Mouse (Mus musculus): ENCODE data around the gene Oxsr1. TPM values are rescaled to one million over a fixed set of nuclear protein-coding genes. Genes with fewer than 3 reads are reported as not detected.

Oxsr1 gene
- polyA plus RNA-seq, 1 experiment from 2014 or later = 7.9 TPM

DNA sequence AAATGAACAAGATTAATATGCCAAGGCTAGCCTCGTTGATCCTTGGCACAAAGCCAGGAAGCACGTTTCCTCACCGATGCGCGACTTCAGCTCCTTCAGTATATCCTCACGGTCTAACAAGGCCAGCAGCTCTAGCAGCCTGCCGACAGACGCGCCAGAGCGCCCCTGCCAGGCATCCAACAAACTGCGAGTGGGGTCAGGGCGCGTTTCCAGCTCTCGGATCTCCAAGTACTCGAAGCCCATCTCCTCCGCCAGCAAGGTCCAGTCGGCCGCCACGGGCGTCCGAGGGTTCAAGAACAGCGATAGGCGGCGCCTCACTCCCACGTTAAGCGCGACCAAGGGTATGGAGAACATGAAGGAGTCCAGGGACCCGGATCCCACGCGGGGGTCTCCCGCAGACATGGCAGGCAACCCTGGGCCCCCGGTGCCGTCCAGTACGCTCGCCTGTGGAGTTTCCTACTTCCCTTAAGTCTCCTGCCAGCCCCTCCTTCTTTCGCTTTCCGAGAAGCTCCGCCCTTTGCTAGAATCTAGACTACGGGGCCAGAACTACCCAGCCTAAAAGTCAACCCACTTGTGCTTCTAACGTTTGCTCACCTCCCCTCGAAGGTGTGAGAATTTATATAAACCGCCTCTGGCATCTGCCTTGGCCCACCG lies 17.5 kb upstream of the Oxsr1 start, which contains the start of gene Acaa1a:
Gene Acaa1a (plus strand): TSS at position 119 of the 654 bp plus-strand sequence.
- under 1% methylated on average over 43 of the region's 43 CpGs for WGBS
- no peaks in the 10 kb centered on the region for H3K9me3 ChIP-seq (ENCODE audit: control insufficient read depth)
- peak; percentile 11; the same call in 1 of the 2 replicates for ATAC-seq
- H3K4me2 ChIP-seq (replicated peaks; ENCODE audit: low read depth) = peak within 1 kb of the TSS; percentile 66
- peak within 1 kb of the TSS; percentile 84 for H3K27ac ChIP-seq (ENCODE audit: low read depth, low read length)
- H3K27me3 ChIP-seq (replicated peaks; ENCODE audit: control insufficient read depth, insufficient read depth, low read length) = no peaks in the 10 kb centered on the region
- H3K4me1 ChIP-seq (replicated peaks; ENCODE audit: control insufficient read depth, insufficient read depth, low read length) = peaks cover 4% of the 10 kb centered on the region
- peaks cover 32% of the 10 kb centered on the region for H3K36me3 ChIP-seq (ENCODE audit: control insufficient read depth, insufficient read depth)
- TF ChIP-seq CTCF (IDR thresholded peaks at IDR 0.05; ENCODE audit: low read depth) = peak; percentile 49
- H3K4me3 ChIP-seq (ENCODE audit: low read depth, low read length) = peak within 1 kb of the TSS; percentile 72
- H3K9ac ChIP-seq (ENCODE audit: low read depth, low read length) = peak within 1 kb of the TSS; percentile 75

DNA sequence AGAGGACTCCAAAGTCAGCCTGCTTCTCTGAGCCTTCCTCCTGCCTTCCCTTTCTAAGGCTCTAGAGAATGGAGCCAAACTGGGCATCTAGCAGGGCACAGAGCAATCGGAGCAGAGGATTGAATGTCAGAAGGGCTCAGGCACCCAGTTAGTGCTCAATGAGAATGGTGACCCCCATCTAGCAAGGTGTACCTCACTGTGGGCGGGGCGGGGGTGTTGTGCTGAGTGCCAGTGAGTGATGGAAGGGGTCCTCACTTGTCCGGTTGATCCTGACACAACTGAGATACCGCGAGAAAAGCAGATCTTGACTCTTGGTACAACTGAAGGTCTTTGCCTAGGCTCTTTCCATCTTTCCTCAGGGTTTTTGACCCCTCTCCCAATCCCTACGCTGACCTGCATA lies 16.9 kb upstream of the Oxsr1 start:
- Histone ChIP-seq H3K27me3 (replicated peaks; ENCODE audit: control insufficient read depth, insufficient read depth, low read length) (no peaks in the 10 kb centered on the region), H3K27ac (ENCODE audit: low read depth, low read length) (no peak overlapping the region), H3K9me3 (ENCODE audit: control insufficient read depth) (no peaks in the 10 kb centered on the region), H3K4me1 (replicated peaks; ENCODE audit: control insufficient read depth, insufficient read depth, low read length) (peaks cover 4% of the 10 kb centered on the region), H3K4me2 (replicated peaks; ENCODE audit: low read depth) (peak overlapping the region; percentile 66), H3K36me3 (ENCODE audit: control insufficient read depth, insufficient read depth) (peaks cover 27% of the 10 kb centered on the region), H3K9ac (ENCODE audit: low read depth, low read length) (peak overlapping the region; percentile 75), H3K4me3 (ENCODE audit: low read depth, low read length) (peak overlapping the region; percentile 72)
- TF ChIP-seq CTCF (IDR thresholded peaks at IDR 0.05; ENCODE audit: low read depth) = no peak
- ATAC-seq = no peak
- WGBS = 47% methylated on average over 7 of the region's 7 CpGs

DNA sequence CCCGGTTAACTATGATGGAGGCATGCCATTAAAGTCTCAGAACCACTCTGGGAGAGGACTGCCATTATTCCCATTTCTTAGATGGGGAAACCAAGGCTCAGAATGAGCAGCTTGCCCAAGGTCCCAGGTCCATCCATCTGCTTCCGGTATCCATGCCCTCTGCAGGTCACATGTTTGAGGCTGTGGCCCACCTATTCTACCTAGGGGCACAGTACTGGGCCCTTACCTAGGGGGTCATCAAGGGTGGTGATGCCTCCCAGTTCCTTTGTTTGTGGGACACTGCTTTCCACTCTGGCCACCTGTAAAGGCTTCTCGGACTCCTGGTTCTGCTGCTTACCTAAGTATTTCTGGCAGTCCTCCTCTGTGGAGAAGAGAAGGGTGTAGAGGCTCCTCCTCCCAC lies 16.1 kb upstream of the Oxsr1 start:
- no peaks in the 10 kb centered on the region for H3K9me3 ChIP-seq (ENCODE audit: control insufficient read depth)
- peaks cover 21% of the 10 kb centered on the region for H3K36me3 ChIP-seq (ENCODE audit: control insufficient read depth, insufficient read depth)
- H3K4me1 ChIP-seq (replicated peaks; ENCODE audit: control insufficient read depth, insufficient read depth, low read length) = peaks cover 4% of the 10 kb centered on the region
- H3K9ac ChIP-seq (ENCODE audit: low read depth, low read length) = no peak overlapping the region
- WGBS = 88% methylated on average over 3 of the region's 3 CpGs
- H3K4me3 ChIP-seq (ENCODE audit: low read depth, low read length) = no peak overlapping the region
- H3K27ac ChIP-seq (ENCODE audit: low read depth, low read length) = no peak overlapping the region
- ATAC-seq = no peak
- H3K27me3 ChIP-seq (replicated peaks; ENCODE audit: control insufficient read depth, insufficient read depth, low read length) = no peaks in the 10 kb centered on the region
- no peak for TF ChIP-seq CTCF (IDR thresholded peaks at IDR 0.05; ENCODE audit: low read depth)
- H3K4me2 ChIP-seq (replicated peaks; ENCODE audit: low read depth) = peak overlapping the region; percentile 66; the same call in 1 of the 2 replicates

DNA sequence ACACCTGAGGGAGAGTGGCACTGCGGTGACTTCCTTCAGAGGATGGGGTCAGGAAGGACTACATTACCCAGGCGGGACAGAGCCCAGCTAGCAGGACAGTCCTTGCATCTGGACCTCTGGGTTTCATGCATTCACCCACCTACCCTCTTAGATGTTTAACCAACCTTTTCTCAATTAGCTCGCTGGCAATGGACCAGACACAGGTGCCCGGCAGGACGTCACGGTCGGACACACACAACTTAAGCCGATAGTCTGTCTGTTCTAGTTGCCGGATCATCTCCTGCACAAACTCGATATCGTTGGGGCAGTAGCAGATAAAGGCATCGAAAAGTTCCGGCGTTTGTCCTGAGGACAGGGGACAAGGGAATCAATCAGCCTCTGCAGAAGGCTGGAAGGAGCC lies 15.6 kb upstream of the Oxsr1 start:
- Histone ChIP-seq H3K36me3 (ENCODE audit: control insufficient read depth, insufficient read depth) (peaks cover 21% of the 10 kb centered on the region), H3K4me1 (replicated peaks; ENCODE audit: control insufficient read depth, insufficient read depth, low read length) (peaks cover 4% of the 10 kb centered on the region), H3K9ac (ENCODE audit: low read depth, low read length) (no peak overlapping the region), H3K9me3 (ENCODE audit: control insufficient read depth) (no peaks in the 10 kb centered on the region), H3K4me3 (ENCODE audit: low read depth, low read length) (no peak overlapping the region), H3K4me2 (replicated peaks; ENCODE audit: low read depth) (no peak overlapping the region), H3K27ac (ENCODE audit: low read depth, low read length) (no peak overlapping the region), H3K27me3 (replicated peaks; ENCODE audit: control insufficient read depth, insufficient read depth, low read length) (no peaks in the 10 kb centered on the region)
- no peak for ATAC-seq
- 94% methylated on average over 14 of the region's 14 CpGs for WGBS
- no peak for TF ChIP-seq CTCF (IDR thresholded peaks at IDR 0.05; ENCODE audit: low read depth)

DNA sequence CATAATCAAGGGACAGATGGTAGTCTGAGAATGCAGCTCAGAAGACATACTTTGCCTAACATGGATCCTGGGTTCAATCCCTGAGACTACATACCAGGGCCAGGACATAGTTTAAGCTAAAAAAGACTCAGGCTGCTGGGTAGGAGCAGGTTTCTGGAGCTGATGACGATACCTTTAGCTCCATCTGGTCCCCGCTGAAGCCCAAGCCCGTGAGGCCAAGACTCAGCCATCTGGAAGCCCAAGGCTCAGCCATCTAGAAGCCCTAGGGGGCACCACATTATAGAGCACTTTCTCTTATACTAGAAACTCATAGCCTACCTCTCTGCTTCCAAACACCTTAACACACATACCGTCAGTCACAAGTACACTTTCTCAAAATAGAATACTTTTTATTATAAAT lies 13.3 kb upstream of the Oxsr1 start:
- TF ChIP-seq CTCF (IDR thresholded peaks at IDR 0.05; ENCODE audit: low read depth) = no peak

DNA sequence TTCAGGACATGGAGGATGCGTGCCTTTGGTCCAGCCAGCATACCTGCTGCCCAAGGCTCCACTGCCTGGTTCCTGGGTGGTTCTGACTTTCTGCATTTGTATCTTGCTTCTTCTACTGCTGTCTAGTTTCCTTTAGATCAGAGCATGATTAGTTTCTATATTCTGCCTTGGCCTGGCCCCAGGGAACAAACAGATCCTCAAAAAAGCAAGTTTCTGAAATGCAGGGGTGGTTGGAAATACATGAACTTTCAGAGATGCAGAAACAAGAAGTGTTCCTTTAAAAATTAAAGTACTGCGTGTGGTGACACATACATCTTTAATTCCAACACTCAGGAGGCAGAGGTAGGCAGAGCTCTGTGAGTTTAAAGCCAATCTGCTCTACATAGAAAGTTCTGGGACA lies 12.6 kb upstream of the Oxsr1 start:
- no peak overlapping the region for H3K4me2 ChIP-seq (replicated peaks; ENCODE audit: low read depth)
- ATAC-seq = no peak
- no peak overlapping the region for H3K4me3 ChIP-seq (ENCODE audit: low read depth, low read length)
- H3K9me3 ChIP-seq (ENCODE audit: control insufficient read depth) = no peaks in the 10 kb centered on the region
- WGBS = 89% methylated on average over 2 of the region's 2 CpGs
- H3K9ac ChIP-seq (ENCODE audit: low read depth, low read length) = no peak overlapping the region
- TF ChIP-seq CTCF (IDR thresholded peaks at IDR 0.05; ENCODE audit: low read depth) = no peak
- no peaks in the 10 kb centered on the region for H3K27me3 ChIP-seq (replicated peaks; ENCODE audit: control insufficient read depth, insufficient read depth, low read length)
- peak overlapping the region; percentile 35; the same call in 1 of the 2 replicates for H3K27ac ChIP-seq (ENCODE audit: low read depth, low read length)
- no peaks in the 10 kb centered on the region for H3K4me1 ChIP-seq (replicated peaks; ENCODE audit: control insufficient read depth, insufficient read depth, low read length)
- peaks cover 21% of the 10 kb centered on the region for H3K36me3 ChIP-seq (ENCODE audit: control insufficient read depth, insufficient read depth)

More for the DNA sequence above, 13.3 kb upstream of the Oxsr1 start:
- Histone ChIP-seq H3K4me2 (replicated peaks; ENCODE audit: low read depth) (no peak overlapping the region), H3K4me1 (replicated peaks; ENCODE audit: control insufficient read depth, insufficient read depth, low read length) (no peaks in the 10 kb centered on the region), H3K36me3 (ENCODE audit: control insufficient read depth, insufficient read depth) (peaks cover 21% of the 10 kb centered on the region), H3K9me3 (ENCODE audit: control insufficient read depth) (no peaks in the 10 kb centered on the region), H3K9ac (ENCODE audit: low read depth, low read length) (no peak overlapping the region), H3K27ac (ENCODE audit: low read depth, low read length) (no peak overlapping the region), H3K27me3 (replicated peaks; ENCODE audit: control insufficient read depth, insufficient read depth, low read length) (no peaks in the 10 kb centered on the region), H3K4me3 (ENCODE audit: low read depth, low read length) (no peak overlapping the region)
- WGBS = 83% methylated on average over 4 of the region's 4 CpGs
- no peak for ATAC-seq
